Mouse (Mus musculus): Measurements from ENCODE around the gene Sema3b.

DNA sequence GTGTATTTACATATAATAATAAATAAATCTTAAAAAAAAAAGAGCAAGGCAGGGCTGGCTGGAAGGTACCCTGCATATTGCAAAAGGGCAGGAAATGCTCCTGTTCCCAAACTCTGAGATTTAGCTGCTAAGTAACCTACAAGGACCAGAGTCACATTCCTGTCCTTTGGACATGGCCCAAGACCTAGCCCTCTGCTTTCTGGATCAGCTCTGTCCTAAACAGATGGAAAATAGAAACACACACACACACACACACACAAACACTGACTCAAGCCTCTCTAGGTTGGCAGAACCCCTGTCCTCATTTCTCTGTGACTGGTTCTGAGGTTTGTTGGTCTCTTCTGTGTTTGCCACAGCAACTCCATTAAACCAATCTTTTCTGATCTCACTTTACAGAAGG is 11.9 kb upstream of the Sema3b start:
- TF ChIP-seq POLR2A (IDR thresholded peaks at IDR 0.05; ENCODE audit: borderline replicate concordance, insufficient read depth, low read length) (no peak), CTCF (IDR thresholded peaks at IDR 0.05; ENCODE audit: borderline replicate concordance, insufficient read depth, low read depth, low read length) (no peak)
